Mouse (Mus musculus) embryonic facial prominence, embryonic 10.5 days (tissue): ENCODE measurements around the gene Ednrb. TPM values are rescaled to one million over a fixed set of nuclear protein-coding genes. Genes with fewer than 3 reads are reported as not detected.

ENCODE experiments used
- DNase-seq: peaks from one replicate; pipeline ENCODE4 v3.0.0-alpha.2; 2017; ENCODE audit warnings: low spot score
- H3K27ac ChIP-seq: fragments of 300-500 bp; sonication (generic); replicated peaks from 2 replicates; pipeline ENCODE4 v1.5.1; 2016; ENCODE audit warnings: mild to moderate bottlenecking
- H3K27me3 ChIP-seq: fragments of 300-500 bp; sonication (generic); replicated peaks from 2 replicates; pipeline ENCODE4 v1.6.1; 2016; ENCODE audit warnings: low read depth, mild to moderate bottlenecking; ENCODE audit not compliant: poor library complexity, severe bottlenecking
- H3K36me3 ChIP-seq: fragments of 300-500 bp; sonication (generic); replicated peaks from 2 replicates; pipeline ENCODE4 v1.6.1; 2016; ENCODE audit warnings: mild to moderate bottlenecking, moderate library complexity
- H3K4me1 ChIP-seq: fragments of 300-500 bp; sonication (generic); 2 replicates; pipeline ENCODE4 v1.6.1; 2016
- H3K4me3 ChIP-seq: fragments of 300-500 bp; sonication (generic); 2 replicates; pipeline ENCODE4 v1.5.1; 2016; ENCODE audit warnings: mild to moderate bottlenecking, moderate library complexity
- H3K9me3 ChIP-seq: fragments of 300-500 bp; sonication (generic); 2 replicates; pipeline ENCODE4 v1.6.1; 2016; ENCODE audit warnings: mild to moderate bottlenecking
- WGBS: fragments of 180-500 bp; shearing (Covaris S2); methylation state at CpG from one replicate; pipeline ENCODE4 v1.1.7; 2016; 5-methylcytosine and 5-hydroxymethylcytosine counted together
- polyA plus RNA-seq: library from polyadenylated mRNA; unstranded; fragments of >200 nt; fragmentation: Nextera tagmentation; extraction: Ambion mirVana; gene quantifications from 2 replicates; pipeline ENCODE4 v1.2.1, GENCODE M21; 2016

Ednrb gene
- polyA plus RNA-seq, 1 experiment from 2014 or later, result 21.1 TPM

DNA sequence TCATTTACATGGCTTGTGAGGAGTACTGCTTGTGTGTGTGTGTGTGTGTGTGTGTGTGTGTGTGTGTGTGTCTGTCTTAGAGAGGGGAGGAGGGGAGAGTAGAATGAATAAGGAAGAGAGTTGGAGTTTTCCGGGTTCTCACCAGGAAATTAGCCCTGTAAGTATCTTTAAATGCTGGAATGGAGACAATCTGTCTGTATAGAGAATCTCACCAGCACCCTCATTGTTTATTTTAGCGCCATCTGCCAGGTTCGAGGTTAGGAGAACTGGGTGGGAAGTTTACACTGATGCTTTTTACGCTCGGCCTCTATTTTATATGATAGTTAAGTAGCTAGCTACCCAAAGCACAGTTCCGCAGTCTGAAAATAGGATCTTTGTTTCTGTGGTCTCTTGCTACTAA lies 64.9 kb downstream of the Ednrb start:
- Histone ChIP-seq H3K27ac (peak overlapping the region; percentile 54), H3K4me1 (peaks cover 23% of the 10 kb centered on the region), H3K27me3 (no peaks in the 10 kb centered on the region), H3K4me3 (peak overlapping the region; percentile 43; the same call in 1 of the 2 replicates), H3K36me3 (no peaks in the 10 kb centered on the region), H3K9me3 (no peaks in the 10 kb centered on the region)
- 83% methylated on average over 6 of the region's 6 CpGs for WGBS
- DNase-seq, result no peak

DNA sequence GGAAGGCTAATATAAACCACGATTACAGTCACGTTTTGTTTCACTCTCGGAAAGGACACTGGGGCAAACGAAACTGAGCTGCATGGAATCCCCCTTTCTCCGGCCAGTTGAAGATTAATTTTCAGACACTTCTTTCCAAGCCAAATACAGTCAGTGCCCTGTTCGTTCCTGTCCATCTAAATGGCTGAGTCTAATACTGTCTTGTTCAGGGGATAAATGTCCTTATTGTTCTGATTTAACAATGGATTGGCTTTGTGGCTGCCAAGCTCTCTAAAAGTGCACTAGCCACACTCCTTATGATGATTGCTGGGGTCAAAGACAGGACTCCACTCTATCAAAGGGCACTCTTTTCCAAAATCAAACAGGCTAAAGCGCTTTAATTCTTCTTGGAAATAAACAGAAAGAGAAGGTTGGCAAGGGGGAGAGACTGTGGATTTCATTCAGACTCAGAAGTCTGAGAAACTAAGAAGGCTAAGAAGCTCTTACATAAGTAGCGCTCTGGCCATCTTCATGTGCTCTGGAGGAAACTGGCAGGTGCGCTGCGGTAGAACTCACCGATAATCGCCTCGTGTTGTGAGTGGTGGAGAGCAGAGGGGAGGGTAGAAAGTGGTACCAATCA lies 65.6 kb downstream of the Ednrb start:
- DNase-seq, result peak; percentile 19
- peak overlapping the region; percentile 74 for H3K27ac ChIP-seq
- H3K4me3 ChIP-seq, result peak overlapping the region; percentile 43
- no peaks in the 10 kb centered on the region for H3K27me3 ChIP-seq
- H3K9me3 ChIP-seq, result no peaks in the 10 kb centered on the region
- peaks cover 23% of the 10 kb centered on the region for H3K4me1 ChIP-seq
- WGBS, result 25% methylated on average over 13 of the region's 13 CpGs
- H3K36me3 ChIP-seq, result no peaks in the 10 kb centered on the region

DNA sequence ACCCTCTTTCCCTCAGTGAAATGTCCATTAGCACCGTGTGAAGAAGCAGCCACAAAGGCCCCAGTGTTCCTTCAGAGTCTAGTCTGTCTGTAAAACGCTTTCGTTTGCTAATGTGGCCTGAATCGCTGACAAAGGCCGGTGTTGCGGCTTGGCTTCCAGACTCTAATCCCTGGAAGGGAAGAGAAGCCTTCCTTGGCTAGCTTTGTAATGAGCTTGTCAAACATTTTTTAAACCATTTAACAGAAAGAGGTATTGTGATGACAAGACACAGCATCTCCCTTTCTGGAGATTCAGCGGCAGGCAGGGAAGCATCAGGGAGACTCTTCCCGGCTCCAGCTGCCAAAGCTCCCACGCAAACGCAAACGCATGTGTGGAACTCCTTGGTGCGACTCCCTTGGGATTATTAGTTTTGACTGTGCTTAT lies 66.2 kb downstream of the Ednrb start:
- no peaks in the 10 kb centered on the region for H3K9me3 ChIP-seq
- H3K27me3 ChIP-seq, result no peaks in the 10 kb centered on the region
- H3K27ac ChIP-seq, result peak overlapping the region; percentile 74
- 4% methylated on average over 12 of the region's 12 CpGs for WGBS
- peak overlapping the region; percentile 43 for H3K4me3 ChIP-seq
- peaks cover 23% of the 10 kb centered on the region for H3K4me1 ChIP-seq
- peak; percentile 54 for DNase-seq
- H3K36me3 ChIP-seq, result no peaks in the 10 kb centered on the region

DNA sequence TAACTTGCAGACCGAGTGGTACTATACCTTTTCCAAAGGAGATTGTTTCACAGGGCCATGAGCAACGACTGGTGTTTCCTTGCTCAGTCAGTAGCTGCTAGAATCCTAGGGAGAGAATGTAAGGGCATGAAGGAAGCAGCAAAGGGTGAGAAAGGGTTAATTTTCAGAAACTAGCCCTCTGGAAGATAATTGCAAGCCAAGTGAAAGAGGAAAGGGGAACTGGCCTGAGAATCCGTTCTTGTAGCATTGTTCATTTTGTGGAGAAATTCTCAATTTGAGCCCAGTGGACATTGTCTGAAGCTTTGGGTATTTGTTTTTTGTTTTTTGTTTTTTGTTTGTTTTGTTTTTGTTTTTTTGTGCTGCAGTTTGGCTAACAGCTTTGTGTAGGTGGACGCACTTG lies 66.8 kb downstream of the Ednrb start:
- DNase-seq, result no peak
- Histone ChIP-seq H3K9me3 (no peaks in the 10 kb centered on the region), H3K27me3 (no peaks in the 10 kb centered on the region), H3K36me3 (no peaks in the 10 kb centered on the region), H3K4me3 (no peak overlapping the region), H3K27ac (peak overlapping the region; percentile 74; the same call in 1 of the 2 replicates), H3K4me1 (peaks cover 23% of the 10 kb centered on the region)
- WGBS, result 32% methylated on average over 4 of the region's 4 CpGs

DNA sequence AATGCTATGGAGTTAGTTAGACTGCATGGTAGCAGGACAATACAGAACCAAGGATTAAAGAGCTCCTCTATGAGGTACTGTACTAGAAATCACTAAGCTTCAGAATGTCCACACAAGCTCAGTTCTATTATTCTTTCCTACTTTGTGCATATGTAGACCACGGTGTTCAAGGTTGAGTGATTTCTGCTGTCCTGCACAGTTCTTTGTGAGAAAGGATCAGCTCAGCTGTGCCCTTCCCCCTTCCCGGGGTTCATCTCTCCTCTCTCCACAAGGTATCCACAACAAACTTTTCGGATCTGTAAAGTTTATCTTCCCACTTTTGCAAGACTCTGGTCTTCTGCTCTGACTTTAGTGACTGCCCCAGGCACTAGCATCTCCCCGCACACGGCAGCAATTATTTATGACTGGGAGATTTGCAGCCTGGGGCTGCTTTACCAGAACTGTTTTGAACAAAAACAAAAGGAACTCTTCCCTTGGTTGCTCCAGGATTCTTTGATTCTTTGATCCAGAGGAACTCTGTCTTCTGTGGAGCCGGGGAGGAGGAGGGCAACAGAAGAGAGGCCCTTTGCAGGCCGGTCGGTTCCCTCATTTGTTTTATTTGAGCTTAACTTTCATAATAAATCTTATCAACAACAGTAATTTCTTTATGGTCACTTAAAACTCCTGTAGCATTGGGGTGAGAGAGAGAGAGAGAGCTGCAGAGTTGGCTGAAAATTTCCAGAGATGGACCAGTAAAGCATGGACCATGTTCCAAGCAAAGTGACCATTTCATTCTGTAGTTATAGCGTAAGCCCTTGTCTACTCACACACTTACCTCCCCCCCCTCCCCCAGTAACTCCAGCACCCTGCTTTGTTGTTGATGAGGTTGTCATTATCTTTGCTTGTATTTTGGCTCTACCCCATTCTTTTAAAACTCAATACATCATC lies 74.6 kb downstream of the Ednrb start:
- H3K4me3 ChIP-seq, result no peak overlapping the region
- H3K9me3 ChIP-seq, result no peaks in the 10 kb centered on the region
- H3K36me3 ChIP-seq, result no peaks in the 10 kb centered on the region
- DNase-seq, result no peak
- H3K4me1 ChIP-seq, result peaks cover 7% of the 10 kb centered on the region
- peak overlapping the region; percentile 32 for H3K27ac ChIP-seq
- WGBS, result 22% methylated on average over 9 of the region's 9 CpGs
- H3K27me3 ChIP-seq, result no peaks in the 10 kb centered on the region

DNA sequence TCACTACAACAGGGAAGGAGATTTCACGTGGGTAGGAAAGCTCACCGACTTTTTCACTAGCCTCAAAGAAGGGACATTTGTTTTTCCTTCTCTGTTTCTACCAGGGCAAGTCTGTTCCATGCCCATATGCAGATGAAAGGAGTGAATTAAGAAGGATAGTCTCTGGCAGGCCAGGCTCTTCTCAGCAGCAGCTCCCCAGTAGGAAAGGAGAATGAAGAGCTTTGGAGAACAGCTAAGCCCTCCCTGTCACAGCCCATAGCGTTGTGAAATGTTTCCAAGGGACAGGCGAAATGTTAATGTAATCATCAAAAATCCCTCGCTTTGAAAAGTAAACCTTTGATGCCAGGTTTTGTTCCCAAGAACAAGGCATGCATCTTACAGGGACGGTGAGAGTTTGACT lies 76.7 kb downstream of the Ednrb start:
- Histone ChIP-seq H3K27me3 (no peaks in the 10 kb centered on the region), H3K4me3 (no peak overlapping the region), H3K36me3 (no peaks in the 10 kb centered on the region), H3K27ac (no peak overlapping the region), H3K9me3 (no peaks in the 10 kb centered on the region), H3K4me1 (peaks cover 7% of the 10 kb centered on the region)
- WGBS, result 60% methylated on average over 6 of the region's 6 CpGs
- no peak for DNase-seq

Other genes with a start within 250 kb of the Ednrb start
- 3.9 and 4.1 TPM in 2 replicates for gene Slain1, start 194.2 kb downstream of the Ednrb start, polyA plus RNA-seq